Mouse (Mus musculus) olfactory bulb, adult 2 months (tissue): ENCODE measurements at regions not wholly inside any gene's neighbourhood (a gene's known extent, or its start where the extent isn't known, plus 50 kb on each side); places are given as distances from the start of the nearest gene placed in this dataset.
A peak's percentile ranks its signal among the peaks of the same experiment; 100 is the strongest.

Experiments used
- H3K27ac ChIP-seq: fragments of 200-500 bp; 2 replicates; pipeline ENCODE4 v1.5.1; 2012; ENCODE audit warnings: low read depth, low read length; ENCODE audit not compliant: insufficient read depth
- H3K4me1 ChIP-seq: fragments of 200-500 bp; 2 replicates; pipeline ENCODE4 v1.6.1; 2012; ENCODE audit warnings: low read length; ENCODE audit not compliant: control insufficient read depth, insufficient read depth
- H3K4me3 ChIP-seq: fragments of 200-500 bp; 2 replicates; pipeline ENCODE4 v1.5.1; 2012; ENCODE audit warnings: mild to moderate bottlenecking, low read depth, low read length, moderate library complexity; ENCODE audit not compliant: insufficient read depth
- CTCF ChIP-seq: fragments of 200-500 bp; IDR thresholded peaks from 2 replicates; pipeline ENCODE4 v1.5.1; 2012; ENCODE audit warnings: low read depth, mild to moderate bottlenecking, low read length, moderate library complexity; ENCODE audit not compliant: insufficient read depth
- POLR2A ChIP-seq: fragments of 200-500 bp; IDR thresholded peaks from 2 replicates; pipeline ENCODE4 v1.6.1; 2012; ENCODE audit warnings: mild to moderate bottlenecking, low read depth, low read length, moderate library complexity; ENCODE audit not compliant: insufficient read depth
- WGBS: fragments of 180-500 bp; shearing (Covaris S2); methylation state at CpG from one replicate; pipeline ENCODE4 v1.1.7; 2018; 5-methylcytosine and 5-hydroxymethylcytosine counted together

DNA sequence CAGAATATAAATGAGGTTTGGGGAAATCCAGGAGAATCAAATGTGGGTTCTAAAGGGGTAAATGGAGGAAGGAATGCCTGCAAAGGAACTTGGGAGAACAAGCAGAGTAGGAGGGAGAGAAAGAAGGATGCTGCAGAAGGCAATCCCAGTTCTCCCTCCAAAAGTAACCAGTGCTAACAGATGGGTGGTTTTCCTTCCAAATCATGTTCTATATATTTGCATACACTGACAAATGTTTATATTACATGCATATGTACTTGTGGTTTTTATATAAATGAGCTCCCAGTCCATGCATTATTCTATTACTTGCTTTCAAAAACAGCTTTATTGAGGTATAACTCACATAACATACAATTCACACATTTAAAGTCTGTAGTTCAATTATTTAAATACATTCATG is 53.7 kb downstream of the Zcchc12 start:
- H3K4me1 ChIP-seq, result no peaks in the 10 kb centered on the region
- no peak overlapping the region for H3K27ac ChIP-seq
- TF ChIP-seq CTCF, result no peak
- no peak for TF ChIP-seq POLR2A
- H3K4me3 ChIP-seq, result no peak overlapping the region

DNA sequence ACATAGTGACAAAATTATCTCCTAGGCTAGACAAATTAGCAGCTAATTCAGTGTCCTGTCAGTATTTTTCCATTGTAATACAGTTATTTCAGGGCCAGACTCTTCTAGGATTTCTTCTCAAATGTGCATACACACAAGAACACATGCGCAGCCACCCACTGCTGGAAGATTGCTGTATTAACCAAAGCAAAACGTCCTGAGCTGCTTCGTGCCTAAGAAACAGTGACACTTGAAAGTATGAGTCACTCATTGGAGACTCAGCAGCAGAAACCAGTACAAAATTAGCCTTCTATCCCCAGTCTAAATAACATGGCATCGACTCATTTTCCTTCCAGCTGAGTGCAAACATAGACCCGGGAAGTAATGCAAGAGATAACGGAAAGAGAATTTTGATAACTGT is 59.2 kb downstream of the Zcchc12 start:
- H3K27ac ChIP-seq, result peak overlapping the region; percentile 73; the same call in 1 of the 2 replicates
- no peaks in the 10 kb centered on the region for H3K4me1 ChIP-seq
- TF ChIP-seq CTCF, result no peak
- no peak for TF ChIP-seq POLR2A
- 45% methylated on average over 6 of the region's 6 CpGs for WGBS
- H3K4me3 ChIP-seq, result no peak overlapping the region

DNA sequence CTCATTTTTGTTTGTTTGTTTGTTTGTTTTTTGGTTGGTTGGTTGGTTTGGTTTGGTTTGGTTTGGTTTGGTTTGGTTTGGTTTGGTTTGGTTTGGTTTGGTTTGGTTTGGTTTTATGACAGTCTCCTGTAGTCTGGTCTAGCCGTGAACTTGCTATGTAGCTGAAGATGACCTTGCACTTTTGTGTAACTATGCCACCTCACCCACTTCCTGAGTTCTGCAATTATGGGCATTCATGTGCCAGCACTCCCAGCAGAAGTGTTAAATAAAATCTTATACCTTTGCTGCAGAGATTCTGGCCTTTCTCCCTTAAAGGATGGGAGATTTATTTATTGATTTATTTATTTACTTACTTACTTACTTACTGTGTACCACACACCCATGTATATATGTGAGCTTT is 51.5 kb upstream of the Lonrf3 start:
- Histone ChIP-seq H3K4me3 (no peak overlapping the region), H3K27ac (no peak overlapping the region), H3K4me1 (no peaks in the 10 kb centered on the region)
- 92% methylated on average over 1 of the region's 1 CpGs for WGBS
- TF ChIP-seq CTCF, result no peak
- TF ChIP-seq POLR2A, result no peak
